Mouse (Mus musculus) cerebellum, adult 11-12 months (tissue): ENCODE results near the gene Vmn2r39.
"Not testable (repeated sequence)": the region's sequence is repeated elsewhere in the genome, so short reads cannot be mapped to it uniquely, and the experiment has no call there.

Experiments
- DNase-seq: peaks from one replicate; pipeline ENCODE4 v3.0.0; 2022

Gene Vmn2r39

GRCm38 (mm10) chr7:9030698-9031097 is at the start of gene Vmn2r39:
Vmn2r39 (minus strand) TSS chr7:9030798.
- not testable (repeated sequence) for DNase-seq

DNA sequence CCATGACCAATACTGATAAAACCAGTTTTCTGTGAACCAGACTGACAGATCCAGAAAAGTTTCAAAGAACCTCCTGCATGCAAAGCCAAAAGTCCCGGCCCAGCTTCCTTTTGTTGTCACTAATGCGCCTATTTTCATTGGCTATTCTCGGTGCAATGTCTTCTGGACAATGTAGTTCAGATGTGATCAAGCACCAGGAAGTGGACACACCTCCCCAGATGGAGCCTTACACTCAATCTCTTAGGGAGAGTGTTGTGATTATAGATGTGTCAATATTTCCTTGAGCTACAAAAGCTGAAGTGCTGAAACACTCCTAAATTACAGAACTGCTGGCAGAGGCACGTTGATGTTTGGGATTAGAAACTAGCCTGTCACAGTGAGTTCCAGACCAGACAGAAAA is 34.8 kb upstream of the Vmn2r39 start:
- not testable (repeated sequence) for DNase-seq
